9 mouse cellular contexts compared by ENCODE assay signal in the genomic region with DNA sequence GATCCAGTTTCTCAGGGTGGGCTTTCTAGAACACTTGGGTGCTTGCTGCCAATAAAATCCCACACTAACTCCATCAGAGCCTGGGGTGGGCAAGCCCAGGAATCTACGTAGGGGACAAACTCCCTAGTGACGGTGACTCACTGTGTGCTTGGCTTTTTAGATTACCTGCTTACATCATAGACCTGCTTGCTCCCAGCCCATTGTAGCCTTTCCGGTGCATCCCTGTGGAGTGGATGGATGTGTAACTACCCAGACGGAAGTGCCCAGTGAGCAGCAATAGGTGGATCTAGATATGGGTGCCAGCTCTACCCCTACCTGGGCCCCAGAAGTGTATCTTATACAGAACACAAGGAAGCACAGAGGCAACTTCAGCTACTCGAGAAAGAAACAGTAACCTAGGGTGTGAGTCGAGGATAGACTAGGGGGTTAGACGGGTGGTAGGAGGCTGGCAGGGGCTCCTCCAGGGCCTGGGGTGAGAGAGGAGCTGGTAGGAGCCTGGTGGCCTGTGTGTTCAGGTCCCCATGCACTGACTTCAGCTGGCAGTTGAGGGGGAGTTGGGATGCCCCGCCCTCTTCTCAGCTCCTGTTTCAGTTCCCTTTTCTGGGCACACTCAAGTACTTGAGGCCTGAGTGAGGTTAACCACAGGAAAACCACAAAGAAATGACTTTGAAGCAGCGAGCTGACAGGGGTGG.
DNase-seq lines count a peak whose midpoint lies in the region; ATAC-seq and TF ChIP-seq lines count a peak whose summit lies in the region.
"Had no signal": no experiment of that assay in that cellular context is flagged by ENCODE, and none has a peak within 500 bp of the region (broad histone marks: within the 10 kb centered on the region; RNA-seq: fewer than 3 reads in every experiment).

No protein-coding gene starts in this region.

- H3K4me3 ChIP-seq in gastrocnemius, adult 2 months, result no peak overlapping the region
- no peak overlapping the region for H3K4me3 ChIP-seq in limb, embryonic 10.5 days
- H3K4me3 ChIP-seq: left cerebral cortex, adult 2 months had no signal

- intact Hi-C loops in gastrocnemius, adult 2 months (cut with DNase I), result no loop called here
- intact Hi-C loops in gastrocnemius, postnatal 36 days (cut with DNase I), result no loop called here

- 82% methylated on average over 9 of the region's 9 CpGs for WGBS in limb, embryonic 10.5 days

- no peak for ATAC-seq in inflammation-experienced regulatory T-cells, adult 6 months

- no peaks in the 10 kb centered on the region for H3K27me3 ChIP-seq in limb, embryonic 10.5 days (ENCODE audit: low read depth, poor library complexity, severe bottlenecking)

- no peaks in the 10 kb centered on the region for H3K9me3 ChIP-seq in limb, embryonic 10.5 days (replicated peaks)

- DNase-seq in gastrocnemius, adult 2 months, result peak; percentile 32
- DNase-seq in gastrocnemius, postnatal 36 days, result no peak
- peak; percentile 89 for DNase-seq in A20 (ENCODE audit: low read depth, low spot score)
- DNase-seq in limb, embryonic 10.5 days (ENCODE audit: low spot score), result no peak
- DNase-seq in natural killer cell, adult 2 months (ENCODE audit: low spot score in 2 of 2), result peak; percentile 14 to 79
- no peak for DNase-seq in adrenal gland, postnatal 4 days (ENCODE audit: low spot score in 2 of 2)
- DNase-seq in ovary, postnatal 14 days (ENCODE audit: low spot score), result no peak

- TF ChIP-seq CTCF in gastrocnemius, adult 2 months (IDR thresholded peaks at IDR 0.05), result no peak

- H3K36me3 ChIP-seq in limb, embryonic 10.5 days, result no peaks in the 10 kb centered on the region

- no peak overlapping the region; the same call in 1 of the 2 replicates for H3K27ac ChIP-seq in gastrocnemius, adult 2 months
- peak overlapping the region; percentile 28; the same call in 1 of the 2 replicates for H3K27ac ChIP-seq in limb, embryonic 10.5 days
- H3K27ac ChIP-seq: left cerebral cortex, adult 2 months had no signal

- peaks cover 9% of the 10 kb centered on the region; the same call in 1 of the 2 replicates for H3K4me1 ChIP-seq in limb, embryonic 10.5 days

Comparison
In these comparisons a context has a peak if more than half of its experiments do, and no peak if none do; other contexts are left out.
1. DNase-seq: peak in gastrocnemius, adult 2 months (single experiment), A20 (single experiment) and natural killer cell, adult 2 months (2 of 2); none in gastrocnemius, postnatal 36 days (0 of 2), limb, embryonic 10.5 days (single experiment), adrenal gland, postnatal 4 days (0 of 2) and ovary, postnatal 14 days (single experiment).